Mouse (Mus musculus): ENCODE results near the gene Slit3.

The Slit3 gene

GRCm38 (mm10) chr11:35364469-35364868 is 243.4 kb downstream of the Slit3 start:
- no peak for DNase-seq

- DNase-seq, result no peak
Measured at GRCm38 (mm10) chr11:35365510-35365931, 244.5 kb downstream of the Slit3 start.

- DNase-seq, result peak; percentile 91
Measured at GRCm38 (mm10) chr11:35366611-35367010, 245.6 kb downstream of the Slit3 start.

GRCm38 (mm10) chr11:35367248-35367647 is 246.2 kb downstream of the Slit3 start:
- no peak for DNase-seq

- DNase-seq, result peak; percentile 93
Measured at GRCm38 (mm10) chr11:35369964-35370363, 248.9 kb downstream of the Slit3 start.

GRCm38 (mm10) chr11:35370705-35371104 is 249.7 kb downstream of the Slit3 start:
- no peak for DNase-seq

GRCm38 (mm10) chr11:35372410-35372809 is 251.4 kb downstream of the Slit3 start:
- DNase-seq, result no peak

GRCm38 (mm10) chr11:35375072-35375471 is 254.0 kb downstream of the Slit3 start:
- no peak for DNase-seq

GRCm38 (mm10) chr11:35378802-35379201 is 257.8 kb downstream of the Slit3 start:
- DNase-seq, result no peak

- no peak for DNase-seq
Measured at GRCm38 (mm10) chr11:35379407-35379806, 258.4 kb downstream of the Slit3 start.

- DNase-seq, result no peak
Measured at GRCm38 (mm10) chr11:35380766-35381165, 259.7 kb downstream of the Slit3 start.

- DNase-seq, result no peak
Measured at GRCm38 (mm10) chr11:35385444-35385843, 264.4 kb downstream of the Slit3 start.

- DNase-seq, result no peak
Measured at GRCm38 (mm10) chr11:35387826-35388225, 266.8 kb downstream of the Slit3 start.

- DNase-seq, result no peak
Measured at GRCm38 (mm10) chr11:35388471-35388870, 267.4 kb downstream of the Slit3 start.

GRCm38 (mm10) chr11:35389341-35389740 is 268.3 kb downstream of the Slit3 start:
- DNase-seq, result no peak

GRCm38 (mm10) chr11:35389780-35390435 is 268.9 kb downstream of the Slit3 start:
- DNase-seq, result no peak

- DNase-seq, result peak; percentile 89
Measured at GRCm38 (mm10) chr11:35393815-35394214, 272.8 kb downstream of the Slit3 start.

GRCm38 (mm10) chr11:35395376-35395775 is 274.4 kb downstream of the Slit3 start:
- peak; percentile 98 for DNase-seq

GRCm38 (mm10) chr11:35398353-35398752 is 277.3 kb downstream of the Slit3 start:
- DNase-seq, result no peak

GRCm38 (mm10) chr11:35403516-35403915 is 282.5 kb downstream of the Slit3 start:
- DNase-seq, result peak; percentile 92

- DNase-seq, result no peak
Measured at GRCm38 (mm10) chr11:35406045-35406444, 285.0 kb downstream of the Slit3 start.

- DNase-seq, result no peak
Measured at GRCm38 (mm10) chr11:35406522-35406921, 285.5 kb downstream of the Slit3 start.

GRCm38 (mm10) chr11:35407341-35408154 is 286.5 kb downstream of the Slit3 start:
- DNase-seq, result peak; percentile 94

GRCm38 (mm10) chr11:35410431-35410830 is 289.4 kb downstream of the Slit3 start:
- no peak for DNase-seq
